Mouse (Mus musculus): ENCODE measurements at regions not wholly inside any gene's neighbourhood (a gene's known extent, or its start where the extent isn't known, plus 50 kb on each side); places are given as distances from the start of the nearest gene placed in this dataset.

GRCm38 (mm10) chr3:60698189-60698588 is 225.6 kb downstream of the Mbnl1 start:
- Histone ChIP-seq H3K27me3 (replicated peaks; ENCODE audit: control insufficient read depth, insufficient read depth, low read length) (no peaks in the 10 kb centered on the region), H3K4me1 (replicated peaks; ENCODE audit: control insufficient read depth, insufficient read depth, low read length) (no peaks in the 10 kb centered on the region), H3K36me3 (ENCODE audit: control insufficient read depth, insufficient read depth, low read length) (no peaks in the 10 kb centered on the region), H3K9ac (ENCODE audit: low read depth, low read length) (no peak overlapping the region), H3K4me2 (no peak overlapping the region), H3K27ac (ENCODE audit: low read depth, low read length) (no peak overlapping the region), H3K4me3 (ENCODE audit: low read depth, low read length) (no peak overlapping the region), H3K9me3 (ENCODE audit: control insufficient read depth, low read length) (no peaks in the 10 kb centered on the region)
- ATAC-seq (replicated peaks; ENCODE audit: low FRiP score) (no peak), DNase-seq (ENCODE audit: low spot score) (no peak)

- no peak for DNase-seq (ENCODE audit: low spot score)
- WGBS: 88% methylated on average over 4 of the region's 4 CpGs
These were observed 234.5 kb downstream of the Mbnl1 start for GRCm38 (mm10) chr3:60707139-60707538.

GRCm38 (mm10) chr3:60712896-60713295 is 240.3 kb downstream of the Mbnl1 start:
- Histone ChIP-seq H3K4me2 (no peak overlapping the region), H3K9me3 (ENCODE audit: control insufficient read depth, low read length) (no peaks in the 10 kb centered on the region), H3K36me3 (ENCODE audit: control insufficient read depth, insufficient read depth, low read length) (no peaks in the 10 kb centered on the region), H3K27ac (ENCODE audit: low read depth, low read length) (no peak overlapping the region), H3K9ac (ENCODE audit: low read depth, low read length) (no peak overlapping the region), H3K4me3 (ENCODE audit: low read depth, low read length) (no peak overlapping the region), H3K27me3 (replicated peaks; ENCODE audit: control insufficient read depth, insufficient read depth, low read length) (no peaks in the 10 kb centered on the region), H3K4me1 (replicated peaks; ENCODE audit: control insufficient read depth, insufficient read depth, low read length) (no peaks in the 10 kb centered on the region)
- DNase-seq (ENCODE audit: low spot score) (no peak), ATAC-seq (replicated peaks; ENCODE audit: low FRiP score) (no peak)
- WGBS: 81% methylated on average over 4 of the region's 4 CpGs

More at GRCm38 (mm10) chr3:60707139-60707538, 234.5 kb downstream of the Mbnl1 start:
- Histone ChIP-seq H3K27me3 (replicated peaks; ENCODE audit: control insufficient read depth, insufficient read depth, low read length) (no peaks in the 10 kb centered on the region), H3K9ac (ENCODE audit: low read depth, low read length) (no peak overlapping the region), H3K4me3 (ENCODE audit: low read depth, low read length) (no peak overlapping the region), H3K36me3 (ENCODE audit: control insufficient read depth, insufficient read depth, low read length) (no peaks in the 10 kb centered on the region), H3K27ac (ENCODE audit: low read depth, low read length) (no peak overlapping the region), H3K9me3 (ENCODE audit: control insufficient read depth, low read length) (no peaks in the 10 kb centered on the region), H3K4me2 (no peak overlapping the region), H3K4me1 (replicated peaks; ENCODE audit: control insufficient read depth, insufficient read depth, low read length) (no peaks in the 10 kb centered on the region)
- no peak for ATAC-seq (replicated peaks; ENCODE audit: low FRiP score)

GRCm38 (mm10) chr3:60720322-60720721 is 247.7 kb downstream of the Mbnl1 start:
- Histone ChIP-seq H3K36me3 (ENCODE audit: control insufficient read depth, insufficient read depth, low read length) (no peaks in the 10 kb centered on the region), H3K9ac (ENCODE audit: low read depth, low read length) (no peak overlapping the region), H3K27ac (ENCODE audit: low read depth, low read length) (no peak overlapping the region), H3K4me1 (replicated peaks; ENCODE audit: control insufficient read depth, insufficient read depth, low read length) (no peaks in the 10 kb centered on the region), H3K4me2 (no peak overlapping the region), H3K27me3 (replicated peaks; ENCODE audit: control insufficient read depth, insufficient read depth, low read length) (no peaks in the 10 kb centered on the region), H3K4me3 (ENCODE audit: low read depth, low read length) (no peak overlapping the region), H3K9me3 (ENCODE audit: control insufficient read depth, low read length) (no peaks in the 10 kb centered on the region)
- ATAC-seq (replicated peaks; ENCODE audit: low FRiP score): no peak
- DNase-seq (ENCODE audit: low spot score): no peak

GRCm38 (mm10) chr3:60731331-60731730 is 258.7 kb downstream of the Mbnl1 start:
- DNase-seq (ENCODE audit: low spot score) (no peak), ATAC-seq (replicated peaks; ENCODE audit: low FRiP score) (no peak)
- 83% methylated on average over 1 of the region's 1 CpGs for WGBS
- H3K4me2 ChIP-seq: no peak overlapping the region
- no peak overlapping the region for H3K4me3 ChIP-seq (ENCODE audit: low read depth, low read length)
- H3K9me3 ChIP-seq (ENCODE audit: control insufficient read depth, low read length): no peaks in the 10 kb centered on the region
- no peak overlapping the region for H3K9ac ChIP-seq (ENCODE audit: low read depth, low read length)
- no peaks in the 10 kb centered on the region for H3K4me1 ChIP-seq (replicated peaks; ENCODE audit: control insufficient read depth, insufficient read depth, low read length)
- no peaks in the 10 kb centered on the region for H3K36me3 ChIP-seq (ENCODE audit: control insufficient read depth, insufficient read depth, low read length)
- H3K27me3 ChIP-seq (replicated peaks; ENCODE audit: control insufficient read depth, insufficient read depth, low read length): no peaks in the 10 kb centered on the region
- no peak overlapping the region for H3K27ac ChIP-seq (ENCODE audit: low read depth, low read length)

DNA sequence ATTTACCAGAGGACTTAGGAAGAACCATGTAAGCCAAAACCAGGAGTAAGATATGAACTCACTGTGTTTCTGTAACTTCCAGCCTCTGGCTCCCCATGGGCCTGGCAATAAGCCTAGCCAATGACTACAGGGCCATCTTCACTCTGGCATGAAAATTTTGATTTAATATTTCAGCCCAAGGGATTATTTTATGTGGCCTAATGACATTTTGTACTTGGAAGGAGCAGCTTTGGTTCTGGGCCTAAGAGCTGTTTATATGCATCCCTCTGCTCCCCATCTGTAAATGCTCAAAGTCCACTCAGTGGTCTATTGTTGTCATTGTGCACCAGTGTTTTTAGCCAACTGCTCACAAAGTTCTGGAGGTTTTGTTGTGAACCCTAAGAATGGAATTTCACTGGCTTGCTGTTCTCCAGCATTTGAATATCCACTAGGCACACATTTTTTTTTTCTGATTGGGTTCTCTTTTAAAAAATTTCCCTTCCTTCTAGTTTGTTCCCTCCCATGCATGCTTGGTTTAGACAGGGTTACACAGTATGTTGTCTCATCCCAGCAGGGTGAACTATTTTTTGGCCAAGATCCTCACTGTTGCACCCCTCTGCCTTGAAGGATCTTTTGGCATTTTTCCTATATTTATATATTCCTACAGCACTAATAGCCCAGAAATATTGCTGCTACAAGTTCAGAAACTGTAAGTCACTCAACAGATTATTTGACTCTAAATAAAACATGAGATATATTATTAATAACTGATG is 261.9 kb upstream of the P2ry1 start:
- ATAC-seq (replicated peaks; ENCODE audit: low FRiP score) (no peak), DNase-seq (ENCODE audit: low spot score) (no peak)
- Histone ChIP-seq H3K4me2 (no peak overlapping the region), H3K4me3 (ENCODE audit: low read depth, low read length) (no peak overlapping the region), H3K4me1 (replicated peaks; ENCODE audit: control insufficient read depth, insufficient read depth, low read length) (no peaks in the 10 kb centered on the region), H3K9ac (ENCODE audit: low read depth, low read length) (no peak overlapping the region), H3K9me3 (ENCODE audit: control insufficient read depth, low read length) (no peaks in the 10 kb centered on the region), H3K27ac (ENCODE audit: low read depth, low read length) (no peak overlapping the region), H3K36me3 (ENCODE audit: control insufficient read depth, insufficient read depth, low read length) (no peaks in the 10 kb centered on the region), H3K27me3 (replicated peaks; ENCODE audit: control insufficient read depth, insufficient read depth, low read length) (no peaks in the 10 kb centered on the region)

GRCm38 (mm10) chr3:60741379-60741778 is 261.2 kb upstream of the P2ry1 start:
- Histone ChIP-seq H3K9me3 (ENCODE audit: control insufficient read depth, low read length) (no peaks in the 10 kb centered on the region), H3K9ac (ENCODE audit: low read depth, low read length) (no peak overlapping the region), H3K36me3 (ENCODE audit: control insufficient read depth, insufficient read depth, low read length) (no peaks in the 10 kb centered on the region), H3K4me1 (replicated peaks; ENCODE audit: control insufficient read depth, insufficient read depth, low read length) (no peaks in the 10 kb centered on the region), H3K27ac (ENCODE audit: low read depth, low read length) (no peak overlapping the region), H3K4me2 (no peak overlapping the region), H3K27me3 (replicated peaks; ENCODE audit: control insufficient read depth, insufficient read depth, low read length) (no peaks in the 10 kb centered on the region), H3K4me3 (ENCODE audit: low read depth, low read length) (no peak overlapping the region)
- WGBS: 76% methylated on average over 5 of the region's 5 CpGs
- ATAC-seq (replicated peaks; ENCODE audit: low FRiP score) (no peak), DNase-seq (ENCODE audit: low spot score) (no peak)

- H3K27ac ChIP-seq (ENCODE audit: low read depth, low read length): no peak overlapping the region
- ATAC-seq (replicated peaks; ENCODE audit: low FRiP score) (no peak), DNase-seq (ENCODE audit: low spot score) (no peak)
- H3K4me1 ChIP-seq (replicated peaks; ENCODE audit: control insufficient read depth, insufficient read depth, low read length): no peaks in the 10 kb centered on the region
- H3K4me2 ChIP-seq: no peak overlapping the region
- H3K36me3 ChIP-seq (ENCODE audit: control insufficient read depth, insufficient read depth, low read length): no peaks in the 10 kb centered on the region
- 65% methylated on average over 2 of the region's 2 CpGs for WGBS
- no peaks in the 10 kb centered on the region for H3K27me3 ChIP-seq (replicated peaks; ENCODE audit: control insufficient read depth, insufficient read depth, low read length)
- H3K9ac ChIP-seq (ENCODE audit: low read depth, low read length): no peak overlapping the region
- H3K4me3 ChIP-seq (ENCODE audit: low read depth, low read length): no peak overlapping the region
- H3K9me3 ChIP-seq (ENCODE audit: control insufficient read depth, low read length): no peaks in the 10 kb centered on the region
These were observed 260.4 kb upstream of the P2ry1 start for GRCm38 (mm10) chr3:60742232-60742631.

- no peaks in the 10 kb centered on the region for H3K27me3 ChIP-seq (replicated peaks; ENCODE audit: control insufficient read depth, insufficient read depth, low read length)
- H3K4me3 ChIP-seq (ENCODE audit: low read depth, low read length): no peak overlapping the region
- no peak overlapping the region for H3K4me2 ChIP-seq
- no peak for ATAC-seq (replicated peaks; ENCODE audit: low FRiP score)
- WGBS: 87% methylated on average over 1 of the region's 1 CpGs
- no peaks in the 10 kb centered on the region for H3K9me3 ChIP-seq (ENCODE audit: control insufficient read depth, low read length)
- no peaks in the 10 kb centered on the region for H3K4me1 ChIP-seq (replicated peaks; ENCODE audit: control insufficient read depth, insufficient read depth, low read length)
- H3K36me3 ChIP-seq (ENCODE audit: control insufficient read depth, insufficient read depth, low read length): no peaks in the 10 kb centered on the region
- H3K27ac ChIP-seq (ENCODE audit: low read depth, low read length): no peak overlapping the region
- no peak overlapping the region for H3K9ac ChIP-seq (ENCODE audit: low read depth, low read length)
- no peak for DNase-seq (ENCODE audit: low spot score)
These were observed 257.5 kb upstream of the P2ry1 start for GRCm38 (mm10) chr3:60745075-60745474.

Measured in liver, embryonic 11.5 days (tissue).